In genomic region chr7:101379732-101380131, GRCm38 (mm10) we compare ENCODE assay signal across 13 mouse cellular contexts. TPM values are rescaled to one million over a fixed set of nuclear protein-coding genes. Genes with fewer than 3 reads are reported as not detected.
A peak's percentile ranks its signal among the peaks of the same experiment; 100 is the strongest.
DNase-seq lines count a peak whose midpoint lies in the region; ATAC-seq lines count a peak whose summit lies in the region.
"Had no signal": no experiment of that assay in that cellular context is flagged by ENCODE, and none has a peak within 500 bp of the region (broad histone marks: within the 10 kb centered on the region; RNA-seq: fewer than 3 reads in every experiment).

No protein-coding gene starts in this region.

- intact Hi-C loops in heart, postnatal 10 days (cut with DNase I), result no loop called here

- no peak for ATAC-seq in heart, embryonic 14.5 days (ENCODE audit: insufficient number of reproducible peaks, insufficient read depth, low FRiP score, low read depth)
- peak; percentile 30 for ATAC-seq in common myeloid progenitor, adult 5-6 weeks (replicated peaks; ENCODE audit: low read depth, poor library complexity, severe bottlenecking)
- no peak for ATAC-seq in limb, embryonic 15.5 days (ENCODE audit: insufficient number of reproducible peaks, low FRiP score, low TSS enrichment, low read depth)
- ATAC-seq: forebrain, postnatal 0 days; hindbrain, postnatal 0 days had no signal

- H3K36me3 ChIP-seq in heart, embryonic 14.5 days (ENCODE audit: control insufficient read depth, insufficient read depth, low read length), result no peaks in the 10 kb centered on the region
- H3K36me3 ChIP-seq in limb, embryonic 15.5 days, result no peaks in the 10 kb centered on the region

- H3K4me3 ChIP-seq in heart, embryonic 14.5 days (ENCODE audit: control insufficient read depth in 1 of 2, insufficient read depth in 1 of 2, low read depth in 1 of 2, low read length in 2 of 2), result no peak overlapping the region
- H3K4me3 ChIP-seq in limb, embryonic 15.5 days, result no peak overlapping the region

- H3K27me3 ChIP-seq in heart, embryonic 14.5 days (ENCODE audit: control insufficient read depth, insufficient read depth, low read length), result no peaks in the 10 kb centered on the region
- H3K27me3 ChIP-seq in limb, embryonic 15.5 days, result no peaks in the 10 kb centered on the region

- H3K4me2 ChIP-seq in heart, embryonic 14.5 days (ENCODE audit: low read length), result peak overlapping the region; percentile 65; the same call in 1 of the 2 replicates
- no peak overlapping the region for H3K4me2 ChIP-seq in limb, embryonic 15.5 days

- no peak for DNase-seq in heart, postnatal 10 days
- peak; percentile 39 for DNase-seq in 416B (ENCODE audit: low read depth)
- no peak for DNase-seq in thymus, postnatal 25 days
- DNase-seq in layer of hippocampus, adult 9-10 months (ENCODE audit: low spot score), result no peak
- DNase-seq in frontal cortex, adult 2 months (ENCODE audit: extremely low spot score in 1 of 2, low spot score in 1 of 2), result no peak
- DNase-seq: cerebellum, postnatal 14 days; forebrain, postnatal 0 days had no signal

- peak overlapping the region; percentile 26 to 72; a peak in 3 of 4 replicates for H3K27ac ChIP-seq in heart, embryonic 14.5 days (replicated peaks in 1 of 2; ENCODE audit: control insufficient read depth in 1 of 2, insufficient read depth in 1 of 2, low read depth in 2 of 2, low read length in 2 of 2)
- H3K27ac ChIP-seq in limb, embryonic 15.5 days, result 0 out of 2 replicates have a peak overlapping the region, but pooled peaks have one; percentile 6
- H3K27ac ChIP-seq: hindbrain, postnatal 0 days had no signal

- peaks cover 14 to 24% of the 10 kb centered on the region in 2 experiments for H3K4me1 ChIP-seq in heart, embryonic 14.5 days (ENCODE audit: control insufficient read depth in 2 of 2, insufficient read depth in 2 of 2, low read length in 2 of 2)
- peaks cover 25% of the 10 kb centered on the region for H3K4me1 ChIP-seq in limb, embryonic 15.5 days

- H3K9ac ChIP-seq in heart, embryonic 14.5 days (ENCODE audit: low read length), result peak overlapping the region; percentile 71
- H3K9ac ChIP-seq in limb, embryonic 15.5 days, result no peak overlapping the region
- H3K9ac ChIP-seq: forebrain, postnatal 0 days had no signal

- no peaks in the 10 kb centered on the region for H3K9me3 ChIP-seq in heart, embryonic 14.5 days (ENCODE audit: control insufficient read depth, low read length)
- no peaks in the 10 kb centered on the region for H3K9me3 ChIP-seq in limb, embryonic 15.5 days

- WGBS in heart, embryonic 14.5 days, result 70% methylated on average over 2 of the region's 2 CpGs
- WGBS in limb, embryonic 15.5 days, result 73% methylated on average over 2 of the region's 2 CpGs

RNA-seq across cellular contexts. Expression of gene Gm45837, which starts 31.0 kb away (rescaled TPM):
- polyA plus RNA-seq in heart, embryonic 14.5 days (2014; fragmentation: Nextera tagmentation; extraction: Ambion mirVana), result 0.26 TPM in 1 of 2 replicates, not detected in the other
- not detected for total RNA-seq in heart, postnatal 10 days (2021)
- total RNA-seq in common myeloid progenitor, adult 5-6 weeks (2017), result 6.5 TPM in 1 of 2 replicates, not detected in the other
- 3.6 and 12.5 TPM in 2 replicates for polyA plus RNA-seq in limb, embryonic 15.5 days (2015; fragmentation: Nextera tagmentation; extraction: Ambion mirVana)
- polyA plus RNA-seq in frontal cortex, adult 2 months (2012; rRNA removed), result 1.5 and 2.3 TPM in 2 replicates
- total RNA-seq: forebrain, postnatal 0 days; hindbrain, postnatal 0 days; left cerebral cortex, postnatal 14 days had no signal
- polyA plus RNA-seq: forebrain, postnatal 0 days; hindbrain, postnatal 0 days; neural tube, embryonic 11.5 days had no signal

RNA-seq across cellular contexts. Expression of gene Arap1, which starts 31.9 kb away (rescaled TPM):
- 26.7 and 29.2 TPM in 2 replicates for polyA plus RNA-seq in heart, embryonic 14.5 days (2014; fragmentation: Nextera tagmentation; extraction: Ambion mirVana)
- total RNA-seq in heart, postnatal 10 days (2021), result 10 to 100 TPM; 49.4 to 50.7 TPM
- total RNA-seq in common myeloid progenitor, adult 5-6 weeks (2017), result 97.4 and 98.9 TPM in 2 replicates
- 85.0 and 85.6 TPM in 2 replicates for polyA plus RNA-seq in limb, embryonic 15.5 days (2015; fragmentation: Nextera tagmentation; extraction: Ambion mirVana)
- 19.5 and 20.2 TPM in 2 replicates for polyA plus RNA-seq in frontal cortex, adult 2 months (2012; rRNA removed)

RNA-seq across cellular contexts. Expression of gene Pde2a, which starts 41.8 kb away (rescaled TPM):
- polyA plus RNA-seq in heart, embryonic 14.5 days (2014; fragmentation: Nextera tagmentation; extraction: Ambion mirVana), result 12.9 and 13.8 TPM in 2 replicates
- total RNA-seq in heart, postnatal 10 days (2021), result 10 to 100 TPM; 65.2 to 70.1 TPM
- total RNA-seq in common myeloid progenitor, adult 5-6 weeks (2017), result 1.7 and 7.0 TPM in 2 replicates
- 13.6 and 14.5 TPM in 2 replicates for polyA plus RNA-seq in limb, embryonic 15.5 days (2015; fragmentation: Nextera tagmentation; extraction: Ambion mirVana)
- polyA plus RNA-seq in frontal cortex, adult 2 months (2012; rRNA removed), result 186 and 189 TPM in 2 replicates

Comparison
In these comparisons a context has a peak if more than half of its experiments do, and no peak if none do; other contexts are left out.
1. RNA of gene Pde2a, which starts 41.8 kb away (polyA plus RNA-seq): 186 to 189 TPM in frontal cortex, adult 2 months; 13.6 to 14.5 TPM in limb, embryonic 15.5 days and 12.9 to 13.8 TPM in heart, embryonic 14.5 days; every median in the first group is over 10 times any median in the second.